Mouse (Mus musculus): ENCODE data around the gene Lamb3. TPM values are rescaled to one million over a fixed set of nuclear protein-coding genes. Genes with fewer than 3 reads are reported as not detected.

The Lamb3 gene
- total and polyA plus RNA-seq, 3 experiments = 10.1 to 14.6 (median 12.3) TPM

GRCm38 (mm10) chr1:193214053-193214452 is 6.6 kb downstream of the Lamb3 start:
- dilution Hi-C loops (cut with MboI; ENCODE audit: extremely low pct_ligation_motif_present, extremely low pct_unique_long_range_greater_than_20kb, low sequenced_read_pairs) (no loop called here), in situ Hi-C loops (cut with MboI; ENCODE audit: low pct_ligation_motif_present, low pct_unique_long_range_greater_than_20kb, low sequenced_read_pairs) (no loop called here)

GRCm38 (mm10) chr1:193216000-193216399 is 8.5 kb downstream of the Lamb3 start:
- in situ Hi-C loops (cut with MboI; ENCODE audit: low pct_ligation_motif_present, low pct_unique_long_range_greater_than_20kb, low sequenced_read_pairs) = no loop called here
- Histone ChIP-seq H3K9ac (ENCODE audit: insufficient read depth, low read depth) (no peak overlapping the region), H3K36me3 (replicated peaks in 1 of 2; ENCODE audit: control insufficient read depth in 1 of 2, insufficient read depth in 1 of 2, low read length in 1 of 2) (peaks cover 6 to 83% of the 10 kb centered on the region in 2 experiments), H3K27ac (ENCODE audit: insufficient read depth, low read depth) (no peak overlapping the region), H3K4me2 (ENCODE audit: insufficient read depth, low read depth, poor library complexity, severe bottlenecking) (no peak overlapping the region), H3K9me3 (replicated peaks; ENCODE audit: low read length) (no peaks in the 10 kb centered on the region), H3K79me2 (replicated peaks; ENCODE audit: control insufficient read depth, extremely low read depth, insufficient read depth, poor library complexity, severe bottlenecking) (no peaks in the 10 kb centered on the region; the same call in 1 of the 2 replicates), H3K4me3 (replicated peaks in 1 of 3; ENCODE audit: low read depth in 2 of 3, low read length in 2 of 3, poor library complexity in 1 of 3) (no peak overlapping the region), H3K27me3 (replicated peaks) (no peaks in the 10 kb centered on the region), H3K4me1 (ENCODE audit: control insufficient read depth in 1 of 2, insufficient read depth in 2 of 2) (peaks cover 4 to 44% of the 10 kb centered on the region in 2 experiments; a peak in 3 of 4 replicates)
- no peak for DNase-seq (ENCODE audit: extremely low read depth)
- TF ChIP-seq ZKSCAN1 (IDR thresholded peaks at IDR 0.05; ENCODE audit: borderline replicate concordance, low read depth, low read length) (no peak), UBTF (IDR thresholded peaks at IDR 0.05; ENCODE audit: low read depth, low read length) (no peak), TBP (conservative IDR thresholded peaks at IDR 0.05; ENCODE audit: low read depth, low read length) (no peak), CHD1 (IDR thresholded peaks at IDR 0.05; ENCODE audit: low read depth, low read length) (no peak), HCFC1 (IDR thresholded peaks at IDR 0.05; ENCODE audit: low read depth, low read length) (no peak), SIN3A (IDR thresholded peaks at IDR 0.05; ENCODE audit: low read length) (no peak)
- dilution Hi-C loops (cut with MboI; ENCODE audit: extremely low pct_ligation_motif_present, extremely low pct_unique_long_range_greater_than_20kb, low sequenced_read_pairs) = no loop called here

More at GRCm38 (mm10) chr1:193214053-193214452, 6.6 kb downstream of the Lamb3 start:
- Histone ChIP-seq H3K9me3 (replicated peaks; ENCODE audit: low read length) (no peaks in the 10 kb centered on the region), H3K4me2 (ENCODE audit: insufficient read depth, low read depth, poor library complexity, severe bottlenecking) (no peak overlapping the region), H3K27me3 (replicated peaks) (no peaks in the 10 kb centered on the region), H3K4me3 (replicated peaks in 1 of 3; ENCODE audit: low read depth in 2 of 3, low read length in 2 of 3, poor library complexity in 1 of 3) (no peak overlapping the region), H3K27ac (ENCODE audit: insufficient read depth, low read depth) (no peak overlapping the region), H3K4me1 (ENCODE audit: control insufficient read depth in 1 of 2, insufficient read depth in 2 of 2) (peaks cover 8 to 40% of the 10 kb centered on the region in 2 experiments), H3K79me2 (replicated peaks; ENCODE audit: control insufficient read depth, extremely low read depth, insufficient read depth, poor library complexity, severe bottlenecking) (no peaks in the 10 kb centered on the region; the same call in none of the 2 replicates), H3K36me3 (replicated peaks in 1 of 2; ENCODE audit: control insufficient read depth in 1 of 2, insufficient read depth in 1 of 2, low read length in 1 of 2) (peaks cover 12 to 81% of the 10 kb centered on the region in 2 experiments), H3K9ac (ENCODE audit: insufficient read depth, low read depth) (no peak overlapping the region)
- TF ChIP-seq BHLHE40 (IDR thresholded peaks at IDR 0.05; ENCODE audit: low read depth, low read length) = no peak
- no peak for TF ChIP-seq CTCF (conservative IDR thresholded peaks at IDR 0.05 in 1 of 2, IDR thresholded peaks at IDR 0.05 in 1 of 2; ENCODE audit: low read depth in 2 of 2, low read length in 2 of 2)
- TF ChIP-seq MAX (IDR thresholded peaks at IDR 0.05; ENCODE audit: low read length) = no peak
- no peak for TF ChIP-seq CHD2 (IDR thresholded peaks at IDR 0.05; ENCODE audit: low read length)
- TF ChIP-seq POLR2AphosphoS2 (IDR thresholded peaks at IDR 0.05; ENCODE audit: low read depth, low read length) = no peak
- no peak for TF ChIP-seq SMC3 (IDR thresholded peaks at IDR 0.05; ENCODE audit: low read depth, low read length)
- TF ChIP-seq MAZ (IDR thresholded peaks at IDR 0.05; ENCODE audit: low read depth, low read length) = no peak
- no peak for TF ChIP-seq EP300 (IDR thresholded peaks at IDR 0.05; ENCODE audit: low read length)
- no peak for TF ChIP-seq UBTF (IDR thresholded peaks at IDR 0.05; ENCODE audit: low read depth, low read length)
- TF ChIP-seq USF1 (IDR thresholded peaks at IDR 0.05; ENCODE audit: low read depth, low read length) = no peak
- TF ChIP-seq RCOR1 (conservative IDR thresholded peaks at IDR 0.05; ENCODE audit: low read depth, low read length) = no peak
- no peak for TF ChIP-seq USF2 (conservative IDR thresholded peaks at IDR 0.05; ENCODE audit: low read depth, low read length)
- TF ChIP-seq RAD21 (IDR thresholded peaks at IDR 0.05; ENCODE audit: low read depth, low read length) = no peak
- DNase-seq (ENCODE audit: extremely low read depth) = no peak

Measured in CH12.LX (cell line).